Mouse (Mus musculus): ENCODE measurements around the gene Chst1. TPM values are rescaled to one million over a fixed set of nuclear protein-coding genes. Genes with fewer than 3 reads are reported as not detected.

The Chst1 gene
- polyA plus RNA-seq, 2 experiments = 0.13 TPM; not detected in 1

DNA sequence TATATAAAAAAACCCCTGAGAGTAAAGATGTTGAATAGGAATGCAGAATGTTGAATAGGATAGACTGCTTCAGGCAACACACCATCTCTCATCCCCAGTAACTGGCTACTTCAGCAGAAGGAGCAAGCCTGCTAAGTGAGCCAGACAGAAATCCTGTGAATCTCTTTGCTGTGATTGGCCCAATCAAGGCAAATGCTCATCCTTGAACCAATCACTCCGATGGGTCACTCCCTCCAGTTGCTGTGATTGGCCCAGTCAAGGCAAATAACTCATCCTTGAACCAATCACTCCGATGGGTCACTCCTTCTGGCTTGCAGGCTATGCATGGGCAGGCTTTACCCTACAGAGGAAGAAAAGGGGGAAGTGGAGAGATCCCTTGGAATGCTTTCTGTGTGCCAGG, 57.7 kb downstream of the Chst1 start:
- Histone ChIP-seq H3K4me1 (replicated peaks; ENCODE audit: control insufficient read depth in 2 of 2, insufficient read depth in 2 of 2, low read length in 1 of 2) (no peaks in the 10 kb centered on the region), H3K4me2 (ENCODE audit: low read depth) (no peak overlapping the region), H3K36me3 (replicated peaks; ENCODE audit: control insufficient read depth, insufficient read depth, low read depth) (no peaks in the 10 kb centered on the region), H3K9me3 (ENCODE audit: control insufficient read depth, low read length) (no peaks in the 10 kb centered on the region), H3K4me3 (ENCODE audit: insufficient read depth in 1 of 2, low read depth in 2 of 2, low read length in 2 of 2) (no peak overlapping the region), H3K9ac (replicated peaks) (no peak overlapping the region), H3K27ac (no peak overlapping the region), H3K27me3 (ENCODE audit: control insufficient read depth, insufficient read depth, low read length) (no peaks in the 10 kb centered on the region)
- ATAC-seq (ENCODE audit: insufficient read depth) (no peak), DNase-seq (ENCODE audit: low read depth in 3 of 3, low spot score in 3 of 3) (no peak)
- 56% methylated on average over 2 of the region's 2 CpGs for WGBS (ENCODE audit: insufficient replicate concordance)
- TF ChIP-seq CTCF (IDR thresholded peaks at IDR 0.05; ENCODE audit: low read depth) (no peak), EP300 (IDR thresholded peaks at IDR 0.05; ENCODE audit: low read depth) (no peak)

DNA sequence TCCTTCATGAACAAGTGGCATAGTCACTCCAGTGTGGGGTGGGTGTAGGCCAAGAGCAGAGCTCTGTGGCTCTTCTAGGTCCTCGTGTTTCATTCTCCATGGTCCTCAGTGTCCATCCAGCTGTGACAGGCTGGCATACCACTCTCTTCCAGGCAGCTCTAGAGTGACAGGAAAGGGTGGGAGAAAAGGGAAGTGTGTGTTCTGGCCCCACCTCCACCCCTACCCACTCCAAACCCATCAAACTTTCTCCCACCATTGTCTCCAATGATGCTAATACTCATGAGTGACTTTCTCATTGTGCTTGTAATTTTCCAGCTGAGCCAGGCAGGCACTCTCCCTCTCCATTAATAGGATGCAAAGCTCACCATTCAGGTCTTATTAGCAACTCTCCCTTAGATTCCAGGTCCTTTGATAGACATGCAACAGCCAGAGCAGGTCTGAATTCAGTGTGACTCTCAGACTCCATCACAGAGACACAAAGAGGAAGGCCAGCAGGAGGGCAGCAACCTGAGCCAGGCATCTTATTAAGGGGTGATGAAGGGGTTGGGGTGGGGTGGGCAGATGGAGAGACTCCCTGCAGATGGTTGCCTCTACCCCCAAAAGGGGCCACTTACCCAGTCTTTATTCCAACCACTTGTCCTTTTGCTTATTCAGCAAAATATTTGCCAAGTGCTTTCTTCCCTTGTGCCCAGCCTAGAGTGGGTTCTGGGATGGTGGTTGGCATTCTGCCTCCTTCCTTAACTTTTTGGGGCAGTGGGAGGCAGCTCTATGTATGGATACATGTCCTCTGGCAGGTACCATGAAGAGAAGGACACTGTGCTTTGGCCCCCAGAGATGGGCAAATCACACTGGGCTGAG, 59.0 kb downstream of the Chst1 start:
- TF ChIP-seq EP300 (IDR thresholded peaks at IDR 0.05; ENCODE audit: low read depth) = no peak
- no peak for TF ChIP-seq CTCF (IDR thresholded peaks at IDR 0.05; ENCODE audit: low read depth)
- DNase-seq (ENCODE audit: low read depth in 3 of 3, low spot score in 3 of 3) (no peak), ATAC-seq (ENCODE audit: insufficient read depth) (no peak)
- Histone ChIP-seq H3K9me3 (ENCODE audit: control insufficient read depth, low read length) (no peaks in the 10 kb centered on the region), H3K4me1 (replicated peaks; ENCODE audit: control insufficient read depth in 2 of 2, insufficient read depth in 2 of 2, low read length in 1 of 2) (no peaks in the 10 kb centered on the region), H3K36me3 (replicated peaks; ENCODE audit: control insufficient read depth, insufficient read depth, low read depth) (no peaks in the 10 kb centered on the region), H3K27me3 (ENCODE audit: control insufficient read depth, insufficient read depth, low read length) (no peaks in the 10 kb centered on the region), H3K4me3 (ENCODE audit: insufficient read depth in 1 of 2, low read depth in 2 of 2, low read length in 2 of 2) (no peak overlapping the region), H3K27ac (no peak overlapping the region), H3K9ac (replicated peaks) (no peak overlapping the region), H3K4me2 (ENCODE audit: low read depth) (no peak overlapping the region)
- 20% methylated on average over 1 of the region's 1 CpGs for WGBS (ENCODE audit: insufficient replicate concordance)

DNA sequence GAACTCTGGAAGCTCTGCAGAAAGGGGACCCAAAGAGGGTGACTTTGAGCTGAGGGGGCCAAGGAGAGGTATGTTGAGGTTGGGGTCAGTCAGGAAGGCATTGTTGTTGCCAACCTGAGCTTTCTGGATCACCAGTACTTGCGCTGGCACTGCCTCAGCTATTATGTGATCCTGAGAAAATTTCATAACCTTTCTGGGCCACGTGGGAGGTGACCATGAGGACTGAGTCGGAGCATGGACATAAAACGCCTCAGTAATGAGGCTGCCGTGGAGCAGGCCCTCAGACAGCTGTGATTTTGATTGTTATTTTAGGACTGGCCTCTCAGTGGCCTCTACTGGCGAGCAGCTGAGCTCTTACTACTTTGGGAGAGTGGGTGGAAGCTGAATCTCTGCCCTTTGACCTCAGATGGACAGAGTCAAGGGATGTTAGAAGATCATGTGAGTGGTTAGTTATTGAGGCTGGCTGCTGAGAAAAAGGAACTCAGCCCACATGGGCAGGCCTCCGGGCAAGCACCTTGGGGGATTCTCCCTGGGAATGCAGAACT, 60.1 kb downstream of the Chst1 start:
- H3K4me3 ChIP-seq (ENCODE audit: insufficient read depth in 1 of 2, low read depth in 2 of 2, low read length in 2 of 2) = no peak overlapping the region
- ATAC-seq (ENCODE audit: insufficient read depth) = no peak
- no peaks in the 10 kb centered on the region for H3K27me3 ChIP-seq (ENCODE audit: control insufficient read depth, insufficient read depth, low read length)
- DNase-seq (ENCODE audit: low read depth in 3 of 3, low spot score in 3 of 3) = no peak
- H3K4me1 ChIP-seq (replicated peaks; ENCODE audit: control insufficient read depth in 2 of 2, insufficient read depth in 2 of 2, low read length in 1 of 2) = no peaks in the 10 kb centered on the region
- H3K9ac ChIP-seq (replicated peaks) = no peak overlapping the region
- no peak overlapping the region for H3K27ac ChIP-seq
- H3K4me2 ChIP-seq (ENCODE audit: low read depth) = no peak overlapping the region
- H3K36me3 ChIP-seq (replicated peaks; ENCODE audit: control insufficient read depth, insufficient read depth, low read depth) = no peaks in the 10 kb centered on the region
- WGBS (ENCODE audit: insufficient replicate concordance) = 65% methylated on average over 7 of the region's 7 CpGs
- TF ChIP-seq CTCF (IDR thresholded peaks at IDR 0.05; ENCODE audit: low read depth) (no peak), EP300 (IDR thresholded peaks at IDR 0.05; ENCODE audit: low read depth) (no peak)
- no peaks in the 10 kb centered on the region for H3K9me3 ChIP-seq (ENCODE audit: control insufficient read depth, low read length)

DNA sequence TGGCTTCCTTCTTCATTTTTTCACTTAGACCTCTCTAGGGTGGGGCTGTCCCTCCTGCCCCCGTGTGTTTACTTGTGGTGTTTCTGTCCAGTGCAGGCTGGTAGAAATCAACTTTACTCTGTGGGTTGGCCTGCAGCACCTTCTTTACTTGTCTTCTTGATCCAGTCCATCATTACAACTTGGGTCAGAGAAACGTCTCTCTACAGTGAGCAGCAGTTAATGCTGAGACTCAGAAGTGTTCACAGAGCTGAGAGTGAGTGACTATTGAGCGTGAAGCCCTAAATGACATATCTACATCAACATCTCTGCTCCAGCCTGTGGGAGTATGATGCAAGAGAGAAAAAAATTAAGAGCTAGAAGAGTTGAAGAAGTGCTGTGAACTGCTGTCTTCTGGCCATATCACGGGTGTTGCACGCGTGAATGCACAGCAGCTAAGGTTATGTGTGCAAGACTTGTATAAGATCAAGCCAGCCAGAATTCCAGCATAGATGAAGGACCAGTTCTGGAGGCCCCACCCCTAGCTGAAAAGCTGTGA, 63.1 kb downstream of the Chst1 start:
- Histone ChIP-seq H3K9ac (replicated peaks) (no peak overlapping the region), H3K4me3 (ENCODE audit: insufficient read depth in 1 of 2, low read depth in 2 of 2, low read length in 2 of 2) (no peak overlapping the region), H3K27me3 (ENCODE audit: control insufficient read depth, insufficient read depth, low read length) (no peaks in the 10 kb centered on the region), H3K27ac (no peak overlapping the region), H3K36me3 (replicated peaks; ENCODE audit: control insufficient read depth, insufficient read depth, low read depth) (no peaks in the 10 kb centered on the region), H3K4me1 (replicated peaks; ENCODE audit: control insufficient read depth in 2 of 2, insufficient read depth in 2 of 2, low read length in 1 of 2) (peaks cover 0 to 12% of the 10 kb centered on the region in 2 experiments; a peak in 2 of 4 replicates), H3K4me2 (ENCODE audit: low read depth) (no peak overlapping the region), H3K9me3 (ENCODE audit: control insufficient read depth, low read length) (no peaks in the 10 kb centered on the region)
- WGBS (ENCODE audit: insufficient replicate concordance) = 59% methylated on average over 6 of the region's 6 CpGs
- DNase-seq (ENCODE audit: low read depth in 3 of 3, low spot score in 3 of 3) (no peak), ATAC-seq (ENCODE audit: insufficient read depth) (no peak)
- TF ChIP-seq EP300 (IDR thresholded peaks at IDR 0.05; ENCODE audit: low read depth) (no peak), CTCF (IDR thresholded peaks at IDR 0.05; ENCODE audit: low read depth) (no peak)

Small RNA genes lying within 50 kb of the gene (microRNA-seq; reads per million reads assigned to microRNA genes)
- gene Mir7221 (not detected), gene Mir7222 (not detected)

Other genes starting within 250 kb of the Chst1 start
- 14.8 and 15.5 TPM in 2 replicates for gene Pex16, start 225.0 kb upstream of the Chst1 start, polyA plus RNA-seq (2012; rRNA removed)
- 19.5 and 20.9 TPM in 2 replicates for gene Pex16, start 225.0 kb upstream of the Chst1 start, polyA plus RNA-seq (2014; fragmentation: Nextera tagmentation; extraction: Ambion mirVana)
- gene Large2, start 224.8 kb upstream of the Chst1 start, polyA plus RNA-seq (2012; rRNA removed) = 3.1 and 3.2 TPM in 2 replicates
- gene Large2, start 224.8 kb upstream of the Chst1 start, polyA plus RNA-seq (2014; fragmentation: Nextera tagmentation; extraction: Ambion mirVana) = 1.9 and 2.3 TPM in 2 replicates
- 0.63 and 1.1 TPM in 2 replicates for gene 1700029I15Rik, start 217.2 kb upstream of the Chst1 start, polyA plus RNA-seq (2012; rRNA removed)
- 0.66 and 0.85 TPM in 2 replicates for gene 1700029I15Rik, start 217.2 kb upstream of the Chst1 start, polyA plus RNA-seq (2014; fragmentation: Nextera tagmentation; extraction: Ambion mirVana)
- gene Mapk8ip1, start 198.4 kb upstream of the Chst1 start, polyA plus RNA-seq (2012; rRNA removed) = 1.2 TPM in 2 replicates
- 0.43 and 0.62 TPM in 2 replicates for gene Mapk8ip1, start 198.4 kb upstream of the Chst1 start, polyA plus RNA-seq (2014; fragmentation: Nextera tagmentation; extraction: Ambion mirVana)
- gene Cry2, start 165.7 kb upstream of the Chst1 start, polyA plus RNA-seq (2012; rRNA removed) = 5.9 and 6.2 TPM in 2 replicates
- 6.0 and 7.2 TPM in 2 replicates for gene Cry2, start 165.7 kb upstream of the Chst1 start, polyA plus RNA-seq (2014; fragmentation: Nextera tagmentation; extraction: Ambion mirVana)
- 7.0 and 7.7 TPM in 2 replicates for gene Slc35c1, start 139.2 kb upstream of the Chst1 start, polyA plus RNA-seq (2012; rRNA removed)
- 8.6 and 9.9 TPM in 2 replicates for gene Slc35c1, start 139.2 kb upstream of the Chst1 start, polyA plus RNA-seq (2014; fragmentation: Nextera tagmentation; extraction: Ambion mirVana)

Data from liver, embryonic 14.5 days (tissue).